Mouse (Mus musculus): ENCODE data around the gene Rnf216.

Rnf216 gene

GRCm38 (mm10) chr5:143000654-143001500, 111.9 kb downstream of the Rnf216 start:
- DNase-seq (ENCODE audit: low spot score in 2 of 2), result peak in 1 of 2 experiments; percentile 21

GRCm38 (mm10) chr5:143000091-143000490, 112.7 kb downstream of the Rnf216 start:
- no peak for DNase-seq (ENCODE audit: low spot score in 2 of 2)

- DNase-seq (ENCODE audit: low spot score in 2 of 2), result no peak
Observed at GRCm38 (mm10) chr5:142998171-142998570, 114.6 kb downstream of the Rnf216 start.

DNA sequence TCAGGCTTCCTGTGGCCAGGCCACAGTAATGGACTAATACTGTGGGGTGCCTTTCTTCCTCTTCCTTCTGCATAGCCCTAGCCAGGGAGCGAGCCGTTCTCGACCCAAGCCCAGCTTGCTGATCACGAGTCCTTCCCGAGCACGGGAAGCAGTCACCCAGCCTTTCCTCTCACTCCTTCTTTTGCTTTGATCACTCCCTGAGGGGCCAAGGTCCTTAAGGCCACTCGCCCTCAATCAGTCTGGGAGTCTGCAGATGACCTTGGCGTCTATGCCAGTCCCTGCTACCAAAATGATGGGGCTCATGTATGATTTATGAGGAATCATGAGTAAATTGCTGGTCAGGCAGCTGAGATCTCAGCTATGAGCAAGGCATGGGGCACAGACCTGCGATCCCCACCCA, 115.3 kb downstream of the Rnf216 start:
- DNase-seq (ENCODE audit: low spot score in 2 of 2), result no peak

DNA sequence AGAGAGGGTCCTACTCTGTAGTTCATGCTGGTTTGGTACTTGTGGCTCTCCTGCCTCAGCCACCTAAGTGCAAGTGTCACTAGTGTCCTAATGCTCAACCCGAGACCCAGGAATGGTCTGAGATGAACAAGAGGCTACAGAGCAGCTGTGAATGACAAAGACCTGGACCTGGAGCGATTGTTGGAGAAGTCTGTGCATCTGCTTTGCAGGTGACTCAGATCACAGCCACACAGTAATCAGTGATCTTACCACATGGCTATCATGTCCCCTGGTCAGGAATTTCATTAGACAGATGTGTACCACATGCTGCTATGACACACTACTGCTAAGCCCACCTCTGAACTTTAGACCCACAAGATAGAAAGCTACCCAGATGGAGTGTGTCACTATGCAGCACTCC, 118.0 kb downstream of the Rnf216 start:
- DNase-seq (ENCODE audit: low spot score in 2 of 2), result no peak

GRCm38 (mm10) chr5:142989167-142989566, 123.6 kb downstream of the Rnf216 start:
- DNase-seq (ENCODE audit: low spot score in 2 of 2), result no peak

DNA sequence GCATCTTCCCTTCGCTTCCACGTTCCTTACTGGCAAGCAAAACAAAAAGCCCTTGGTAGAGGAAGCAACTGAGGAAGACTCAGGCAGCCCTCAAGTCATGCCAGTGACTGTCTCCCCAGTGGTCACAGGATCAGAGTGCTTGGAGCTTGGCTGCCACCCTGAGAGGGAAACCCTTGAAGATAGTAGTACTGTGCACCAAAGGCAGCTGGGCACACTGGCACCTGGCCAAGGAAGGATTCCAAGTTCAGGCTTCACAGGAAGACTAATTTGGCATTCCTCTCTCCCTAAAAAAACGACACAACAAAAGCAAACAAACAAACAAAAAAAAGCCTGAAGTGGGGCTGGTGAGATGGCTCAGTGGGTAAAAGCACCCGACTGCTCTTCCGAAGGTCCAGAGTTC, 124.3 kb downstream of the Rnf216 start:
- peak in 1 of 2 experiments; percentile 72 for DNase-seq (ENCODE audit: low spot score in 2 of 2)

GRCm38 (mm10) chr5:142984271-142984670, 128.5 kb downstream of the Rnf216 start:
- no peak for DNase-seq (ENCODE audit: low spot score in 2 of 2)

DNA sequence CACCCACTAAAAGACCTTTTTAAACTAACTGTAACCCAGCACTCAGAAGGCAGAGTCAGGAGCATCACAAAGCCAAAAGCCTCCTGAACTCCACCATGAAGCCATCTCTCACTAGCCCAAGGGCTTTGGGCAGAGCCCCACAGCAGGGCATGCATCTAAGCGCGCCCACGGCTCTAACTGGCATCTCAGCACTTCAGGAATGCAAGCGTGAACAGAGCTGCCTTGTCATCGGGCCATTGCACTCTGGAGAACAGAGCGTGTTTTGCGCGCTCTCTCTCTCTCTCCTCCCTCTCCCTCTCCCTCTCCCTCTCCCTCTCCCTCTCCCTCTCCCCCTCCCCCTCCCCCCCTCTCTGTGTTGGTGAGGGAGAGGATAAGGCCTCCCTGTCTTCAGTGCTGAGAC, 129.6 kb downstream of the Rnf216 start:
- no peak for DNase-seq (ENCODE audit: low spot score in 2 of 2)

DNA sequence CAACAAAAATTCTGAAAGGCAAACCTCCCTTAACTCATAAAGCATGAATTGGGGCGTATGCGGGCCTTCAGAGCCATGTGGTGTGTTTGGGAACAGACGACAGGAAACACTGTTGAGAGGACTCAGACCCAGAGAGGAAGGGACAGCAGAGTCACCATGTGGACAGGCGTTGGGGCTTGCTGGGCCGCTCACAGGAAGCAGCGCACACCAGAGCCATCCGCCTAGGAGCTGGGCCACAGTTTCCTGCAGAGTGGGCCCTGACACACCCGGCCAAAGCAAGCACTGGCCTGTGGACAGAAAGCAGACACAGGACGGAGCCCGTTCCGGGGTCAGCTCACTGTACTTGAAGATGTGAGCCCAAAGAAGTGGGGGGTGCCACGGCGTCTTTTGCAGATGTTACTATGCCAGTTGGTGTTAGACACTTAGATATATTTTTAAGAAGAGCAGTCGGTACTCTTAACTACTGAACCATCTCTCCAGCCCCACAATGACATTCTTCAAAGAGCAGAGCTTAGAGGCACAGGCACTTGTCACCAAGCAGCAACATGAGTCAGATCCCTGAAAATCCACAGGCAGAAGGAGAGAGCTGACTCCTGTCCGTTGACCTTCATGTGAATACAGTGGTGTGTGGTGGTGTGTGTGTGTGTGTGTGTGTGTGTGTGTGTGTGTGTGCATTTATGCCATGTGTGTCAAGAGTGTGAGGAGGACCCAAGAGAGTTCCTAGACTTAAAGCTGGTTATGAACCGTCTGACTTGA, 130.6 kb downstream of the Rnf216 start:
- no peak for DNase-seq (ENCODE audit: low spot score in 2 of 2)

GRCm38 (mm10) chr5:142976516-142976915, 136.3 kb downstream of the Rnf216 start:
- DNase-seq (ENCODE audit: low spot score in 2 of 2), result peak in 1 of 2 experiments; percentile 44

DNA sequence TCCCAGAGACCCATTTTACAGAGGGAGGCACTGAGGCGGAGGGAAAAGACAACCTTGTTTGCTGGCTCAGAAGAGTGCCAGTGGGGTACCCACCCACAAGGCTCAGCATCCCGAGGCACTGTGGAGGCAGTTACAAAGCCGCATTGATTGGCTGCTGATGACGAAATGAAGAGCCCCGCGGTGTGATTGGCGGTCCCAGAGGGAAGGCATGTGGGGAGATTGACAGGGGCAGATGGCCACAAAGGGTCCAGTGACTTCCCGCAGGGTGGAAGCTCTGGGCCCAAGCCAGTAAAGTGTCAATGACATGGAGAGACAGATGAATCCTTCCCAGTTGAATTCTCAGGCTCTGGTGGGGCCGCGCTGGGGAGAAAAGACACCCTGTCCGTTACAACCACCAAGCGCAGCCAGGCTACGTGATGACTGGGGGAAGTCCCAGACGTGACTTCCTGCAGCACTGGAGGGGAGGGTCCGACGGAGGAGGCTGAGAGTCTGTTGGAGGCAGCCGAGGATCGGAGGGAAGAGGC, 138.1 kb downstream of the Rnf216 start:
- DNase-seq (ENCODE audit: low spot score in 2 of 2), result peak in 1 of 2 experiments; percentile 76

- no peak for DNase-seq (ENCODE audit: low spot score in 2 of 2)
Observed at GRCm38 (mm10) chr5:142973971-142974370, 138.8 kb downstream of the Rnf216 start.

GRCm38 (mm10) chr5:142968411-142968810, 144.4 kb downstream of the Rnf216 start:
- no peak for DNase-seq (ENCODE audit: low spot score in 2 of 2)

GRCm38 (mm10) chr5:142964650-142965049, 148.1 kb downstream of the Rnf216 start:
- no peak for DNase-seq (ENCODE audit: low spot score in 2 of 2)

GRCm38 (mm10) chr5:142963705-142964494, 148.9 kb downstream of the Rnf216 start:
- peak in 1 of 2 experiments; percentile 25 for DNase-seq (ENCODE audit: low spot score in 2 of 2)

DNA sequence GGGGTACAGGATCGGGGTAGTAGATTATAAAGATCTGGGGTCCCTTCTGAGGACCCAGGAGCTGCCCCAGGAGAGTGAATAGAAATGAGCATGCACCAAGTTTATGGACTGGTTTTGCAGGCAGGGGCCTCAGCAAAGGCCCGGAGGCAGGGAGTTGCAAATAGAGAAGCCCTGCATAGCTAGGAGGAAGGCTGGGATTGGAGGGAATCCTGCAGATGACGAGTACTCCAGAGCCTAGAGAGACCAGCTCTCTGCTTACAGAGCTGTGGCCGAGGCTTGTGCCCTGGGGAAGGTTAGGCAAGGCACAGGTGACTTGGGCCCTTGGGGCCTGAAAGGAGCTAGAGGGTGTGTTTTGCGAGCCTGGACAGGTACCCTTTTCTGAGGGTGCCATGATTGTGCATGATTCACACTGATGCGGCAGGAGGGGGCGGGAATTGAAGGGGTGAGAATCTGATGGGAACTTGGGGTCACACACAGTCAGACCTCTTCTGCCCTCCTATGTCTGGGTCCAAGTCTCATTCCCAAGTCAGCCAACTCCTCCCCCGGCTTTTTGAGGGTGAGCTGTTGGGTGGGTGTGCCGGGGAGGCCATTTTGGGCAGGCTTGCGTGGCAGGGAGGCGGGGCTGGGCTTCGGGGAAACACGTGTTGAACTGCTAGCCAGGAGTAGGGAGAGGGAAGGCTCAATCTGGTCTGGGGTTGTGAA, 149.6 kb downstream of the Rnf216 start:
- peak in 1 of 2 experiments; percentile 47 for DNase-seq (ENCODE audit: low spot score in 2 of 2)

- DNase-seq (ENCODE audit: low spot score in 2 of 2), result no peak
Observed at GRCm38 (mm10) chr5:142962444-142962961, 150.3 kb downstream of the Rnf216 start.

GRCm38 (mm10) chr5:142961881-142962443, 150.8 kb downstream of the Rnf216 start:
- peak in 1 of 2 experiments; percentile 62 for DNase-seq (ENCODE audit: low spot score in 2 of 2)

DNA sequence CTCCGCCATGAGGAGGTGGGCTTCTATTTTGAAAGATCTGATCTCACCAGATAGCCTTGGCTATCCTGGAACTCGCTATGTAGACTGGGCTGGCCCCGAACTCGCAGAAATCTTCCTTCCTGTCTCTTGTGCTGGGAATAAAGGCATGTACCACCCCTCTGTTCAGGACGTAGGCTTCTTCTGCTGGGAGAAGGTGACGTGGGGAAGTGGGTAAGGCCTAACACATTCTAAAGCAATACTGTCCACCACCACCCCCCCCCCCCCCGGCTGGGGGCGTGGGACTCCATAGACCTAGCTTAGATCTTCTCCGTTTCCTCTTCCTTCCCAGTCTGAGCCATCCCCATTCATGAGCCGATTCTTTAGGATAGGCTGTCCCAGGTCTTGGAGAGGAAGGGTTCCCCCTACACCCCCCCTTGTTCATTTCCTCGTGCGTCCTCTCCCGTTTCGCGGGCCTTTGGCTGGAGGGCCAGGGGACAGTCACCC, 151.4 kb downstream of the Rnf216 start:
- DNase-seq (ENCODE audit: low spot score in 2 of 2), result no peak

Data from cerebellum, postnatal 4 days (tissue).